Mouse (Mus musculus) embryonic fibroblast, embryonic 13.5 days (primary cell): ENCODE measurements around the gene Gins2.

Experiments used
- CTCF ChIP-seq: IDR thresholded peaks from 2 replicates; pipeline ENCODE4 v1.5.1; 2011; ENCODE audit warnings: mild to moderate bottlenecking, control low read depth, low read length, moderate library complexity, borderline replicate concordance; ENCODE audit not compliant: insufficient read depth
- POLR2A ChIP-seq: IDR thresholded peaks from 2 replicates; pipeline ENCODE4 v1.6.1; 2011; ENCODE audit warnings: low read depth, mild to moderate bottlenecking, control low read depth, low read length, moderate library complexity

- no peak for TF ChIP-seq CTCF
- TF ChIP-seq POLR2A: no peak
These were observed 40.8 kb downstream of the Gins2 start for GRCm38 (mm10) chr8:120548313-120548761.
